ENCODE assay signal across 24 mouse cellular contexts in genomic region chr3:85159631-85160030, GRCm38 (mm10).
DNase-seq lines count a peak whose midpoint lies in the region; ATAC-seq lines count a peak whose summit lies in the region.
"Had no signal": no experiment of that assay in that cellular context is flagged by ENCODE, and none has a peak within 500 bp of the region (broad histone marks: within the 10 kb centered on the region; RNA-seq: fewer than 3 reads in every experiment).

No protein-coding gene starts in this region.

- H3K4me1 ChIP-seq in forebrain, embryonic 14.5 days (ENCODE audit: control insufficient read depth, insufficient read depth, low read length), result no peaks in the 10 kb centered on the region
- H3K4me1 ChIP-seq in forebrain, embryonic 12.5 days, result peaks cover 4% of the 10 kb centered on the region; the same call in 1 of the 2 replicates
- H3K4me1 ChIP-seq: embryonic facial prominence, embryonic 15.5 days; hindbrain, embryonic 15.5 days; limb, embryonic 15.5 days; liver, embryonic 15.5 days; lung, embryonic 15.5 days; megakaryocyte, embryonic 14.5 days; midbrain, embryonic 13.5 days had no signal

- H3K4me2 ChIP-seq in forebrain, embryonic 14.5 days (ENCODE audit: low read length), result no peak overlapping the region
- no peak overlapping the region for H3K4me2 ChIP-seq in forebrain, embryonic 12.5 days
- H3K4me2 ChIP-seq: embryonic facial prominence, embryonic 15.5 days; hindbrain, embryonic 15.5 days; limb, embryonic 15.5 days; liver, embryonic 15.5 days; lung, embryonic 15.5 days; midbrain, embryonic 13.5 days had no signal

- H3K9me3 ChIP-seq in forebrain, embryonic 14.5 days (replicated peaks; ENCODE audit: control insufficient read depth, low read length), result no peaks in the 10 kb centered on the region
- no peaks in the 10 kb centered on the region for H3K9me3 ChIP-seq in forebrain, embryonic 12.5 days
- H3K9me3 ChIP-seq: embryonic facial prominence, embryonic 15.5 days; heart, embryonic 10.5 days; hindbrain, embryonic 15.5 days; limb, embryonic 15.5 days; liver, embryonic 15.5 days; lung, embryonic 15.5 days; megakaryocyte, embryonic 14.5 days; midbrain, embryonic 13.5 days had no signal

- H3K27ac ChIP-seq in forebrain, embryonic 14.5 days (ENCODE audit: low read depth, low read length), result peak overlapping the region; percentile 27; the same call in 1 of the 2 replicates
- no peak overlapping the region for H3K27ac ChIP-seq in forebrain, embryonic 12.5 days
- H3K27ac ChIP-seq: embryonic facial prominence, embryonic 15.5 days; heart, embryonic 10.5 days; hindbrain, embryonic 15.5 days; kidney, postnatal 0 days; limb, embryonic 15.5 days; liver, embryonic 15.5 days; lung, embryonic 15.5 days; midbrain, embryonic 13.5 days had no signal

- ATAC-seq in forebrain, embryonic 14.5 days, result peak; percentile 84; the same call in 1 of the 2 replicates
- no peak for ATAC-seq in forebrain, embryonic 12.5 days (ENCODE audit: low FRiP score)
- ATAC-seq: CD4-positive, CD25-positive, alpha-beta regulatory T cell, adult 4 months; midbrain, embryonic 13.5 days had no signal

- 48% methylated on average over 6 of the region's 6 CpGs for WGBS in forebrain, embryonic 14.5 days
- WGBS in forebrain, embryonic 12.5 days, result 61% methylated on average over 6 of the region's 6 CpGs

- H3K4me3 ChIP-seq in forebrain, embryonic 14.5 days (ENCODE audit: low read depth, low read length), result no peak overlapping the region
- H3K4me3 ChIP-seq in forebrain, embryonic 12.5 days (replicated peaks), result no peak overlapping the region
- H3K4me3 ChIP-seq: embryonic facial prominence, embryonic 15.5 days; heart, embryonic 10.5 days; hindbrain, embryonic 15.5 days; limb, embryonic 15.5 days; liver, embryonic 15.5 days; lung, embryonic 15.5 days; megakaryocyte, embryonic 14.5 days; midbrain, embryonic 13.5 days had no signal

- H3K9ac ChIP-seq in forebrain, embryonic 14.5 days (ENCODE audit: low read length), result no peak overlapping the region
- H3K9ac ChIP-seq in forebrain, embryonic 12.5 days, result no peak overlapping the region
- H3K9ac ChIP-seq: embryonic facial prominence, embryonic 15.5 days; hindbrain, embryonic 15.5 days; limb, embryonic 15.5 days; liver, embryonic 15.5 days; lung, embryonic 15.5 days; midbrain, embryonic 13.5 days had no signal

- no peaks in the 10 kb centered on the region for H3K36me3 ChIP-seq in forebrain, embryonic 14.5 days (ENCODE audit: control insufficient read depth, insufficient read depth, low read length)
- no peaks in the 10 kb centered on the region for H3K36me3 ChIP-seq in forebrain, embryonic 12.5 days (replicated peaks)
- H3K36me3 ChIP-seq: embryonic facial prominence, embryonic 15.5 days; heart, embryonic 10.5 days; hindbrain, embryonic 15.5 days; limb, embryonic 15.5 days; liver, embryonic 15.5 days; lung, embryonic 15.5 days; midbrain, embryonic 13.5 days had no signal

- peak; percentile 73 for DNase-seq in forebrain, embryonic 14.5 days (ENCODE audit: low spot score)
- peak; percentile 18 to 45 for DNase-seq in left cerebral cortex, adult 9 months (ENCODE audit: low spot score in 2 of 2)
- no peak for DNase-seq in left cerebral cortex, adult 11 months (ENCODE audit: low spot score)
- peak; percentile 70 for DNase-seq in brain, embryonic 18.5 days (ENCODE audit: low read depth, low spot score)
- DNase-seq in right cerebral cortex, postnatal 4 days, result peak; percentile 28
- DNase-seq in cerebellum, postnatal 36 days, result no peak
- DNase-seq: adrenal gland, postnatal 14 days; cerebellum, adult 11-12 months; cerebellum, postnatal 14 days; embryo, embryonic 11 days; kidney, adult 2 months; lung, postnatal 36 days; spleen, adult 18-20 months had no signal

- no peaks in the 10 kb centered on the region for H3K27me3 ChIP-seq in forebrain, embryonic 14.5 days (replicated peaks; ENCODE audit: control insufficient read depth, insufficient read depth, low read length)
- H3K27me3 ChIP-seq in forebrain, embryonic 12.5 days, result no peaks in the 10 kb centered on the region
- H3K27me3 ChIP-seq: embryonic facial prominence, embryonic 15.5 days; hindbrain, embryonic 15.5 days; limb, embryonic 15.5 days; liver, embryonic 15.5 days; lung, embryonic 15.5 days; midbrain, embryonic 13.5 days had no signal

Comparison
In these comparisons a context has a peak if more than half of its experiments do, and no peak if none do; other contexts are left out.
1. DNase-seq: peak in forebrain, embryonic 14.5 days (single experiment), left cerebral cortex, adult 9 months (2 of 2), brain, embryonic 18.5 days (single experiment) and right cerebral cortex, postnatal 4 days (single experiment); none in left cerebral cortex, adult 11 months (single experiment) and cerebellum, postnatal 36 days (0 of 2).